Mouse (Mus musculus): ENCODE data around the gene Prkag2. TPM values are rescaled to one million over a fixed set of nuclear protein-coding genes. Genes with fewer than 3 reads are reported as not detected.

Prkag2 gene
- polyA plus RNA-seq, 1 experiment: 18.0 TPM

DNA sequence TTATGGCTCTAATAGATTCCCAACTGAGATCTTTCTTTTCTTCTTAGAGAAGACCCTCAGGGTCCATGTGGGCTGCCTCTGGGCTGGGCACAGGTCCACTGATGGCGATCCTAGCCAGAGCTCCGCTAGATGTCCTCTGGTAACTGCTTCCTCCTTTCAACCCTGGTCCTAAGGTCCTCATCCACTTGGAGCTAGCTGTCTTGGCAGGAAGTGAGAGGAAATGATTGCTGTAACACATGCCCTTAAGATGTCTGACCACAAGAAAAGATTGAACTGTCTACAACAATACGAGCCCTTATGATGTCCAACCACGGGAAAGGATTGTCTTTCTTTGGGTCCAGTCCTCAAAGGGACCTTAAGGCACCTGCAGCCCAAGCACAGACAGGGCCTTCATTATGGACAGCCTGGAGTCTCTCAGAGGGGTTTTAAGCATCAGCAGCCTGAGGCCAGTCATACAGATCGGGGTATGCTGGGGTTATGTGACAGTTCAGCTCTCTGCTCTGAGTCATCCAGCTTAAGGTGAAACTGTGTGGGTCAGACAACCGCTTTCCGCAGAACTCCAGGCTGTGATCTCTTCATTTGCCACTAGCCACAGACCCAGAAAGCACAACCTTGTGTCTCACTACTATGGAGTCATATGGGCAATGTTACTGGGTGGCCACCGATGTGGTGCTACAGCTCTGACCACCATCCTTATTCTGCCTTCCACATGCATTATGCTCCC, 129.7 kb downstream of the Prkag2 start:
- H3K4me3 ChIP-seq (replicated peaks; ENCODE audit: extremely low read depth, low read depth, low read length): no peak overlapping the region
- TF ChIP-seq POLR2A (IDR thresholded peaks at IDR 0.05; ENCODE audit: borderline replicate concordance, extremely low read depth, low read depth, low read length): no peak
- no peak for TF ChIP-seq CTCF (IDR thresholded peaks at IDR 0.05; ENCODE audit: insufficient read depth, low read length)
- WGBS: 82% methylated on average over 8 of the region's 8 CpGs
- H3K4me1 ChIP-seq (ENCODE audit: control insufficient read depth, insufficient read depth, low read length): peaks cover 5% of the 10 kb centered on the region; the same call in 1 of the 2 replicates
- DNase-seq: no peak

DNA sequence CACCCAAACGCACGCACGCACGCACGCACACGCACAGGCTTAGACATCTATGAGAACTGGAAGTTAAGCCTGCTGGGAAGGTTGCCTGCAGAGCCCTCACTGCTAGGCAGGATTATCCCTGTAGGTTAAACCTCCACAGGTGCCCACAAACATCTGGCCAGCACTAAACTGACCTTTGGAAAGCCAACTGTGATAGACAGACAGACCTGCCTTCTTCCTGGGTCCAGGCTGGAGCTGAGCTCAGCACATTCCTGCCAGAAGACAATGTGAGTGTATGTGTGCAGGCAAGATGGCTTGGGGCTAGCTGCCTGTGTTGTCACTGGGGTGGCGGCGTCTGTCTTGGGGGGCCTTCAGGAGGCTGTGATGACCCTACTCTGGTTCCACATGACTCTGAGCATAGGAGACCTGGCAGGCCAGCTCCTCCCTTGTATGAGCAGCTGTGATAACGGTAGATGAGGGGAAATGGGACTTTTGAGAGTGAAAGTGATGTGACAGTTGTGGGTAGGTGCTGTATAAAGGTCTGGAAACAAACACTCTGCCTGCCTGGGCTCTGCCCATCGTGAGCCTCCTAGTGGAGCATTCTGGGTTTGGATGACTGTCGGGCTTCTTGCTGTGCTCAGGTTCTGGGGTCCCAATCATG, 131.1 kb downstream of the Prkag2 start:
- TF ChIP-seq CTCF (IDR thresholded peaks at IDR 0.05; ENCODE audit: insufficient read depth, low read length) (no peak), POLR2A (IDR thresholded peaks at IDR 0.05; ENCODE audit: borderline replicate concordance, extremely low read depth, low read depth, low read length) (no peak)
- WGBS: 51% methylated on average over 11 of the region's 11 CpGs
- no peak overlapping the region for H3K4me3 ChIP-seq (replicated peaks; ENCODE audit: extremely low read depth, low read depth, low read length)
- DNase-seq: no peak
- peaks cover 5% of the 10 kb centered on the region; the same call in 1 of the 2 replicates for H3K4me1 ChIP-seq (ENCODE audit: control insufficient read depth, insufficient read depth, low read length)

DNA sequence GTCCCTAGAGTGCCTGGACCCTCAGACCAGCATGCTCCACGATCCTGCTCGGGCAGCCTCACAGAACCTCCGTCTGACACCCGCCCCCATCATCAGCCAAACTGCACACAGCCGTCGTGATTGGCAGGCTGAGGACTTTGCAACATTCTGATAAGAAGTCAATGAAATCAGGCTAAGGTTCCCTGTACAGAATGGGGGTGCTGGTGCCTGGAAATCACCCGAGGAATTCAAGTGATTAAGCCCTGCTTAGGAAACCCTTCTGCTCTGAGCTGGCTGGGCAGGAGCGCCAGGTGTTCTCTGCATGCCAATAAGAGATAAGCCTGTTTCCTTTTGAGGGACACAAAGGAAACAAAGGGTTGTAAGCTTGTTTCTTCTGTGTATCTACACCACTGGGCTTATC, 131.7 kb downstream of the Prkag2 start:
- Histone ChIP-seq H3K4me3 (replicated peaks; ENCODE audit: extremely low read depth, low read depth, low read length) (no peak overlapping the region), H3K4me1 (ENCODE audit: control insufficient read depth, insufficient read depth, low read length) (peaks cover 3% of the 10 kb centered on the region; the same call in 1 of the 2 replicates)
- no peak for DNase-seq
- 22% methylated on average over 8 of the region's 8 CpGs for WGBS
- TF ChIP-seq CTCF (IDR thresholded peaks at IDR 0.05; ENCODE audit: insufficient read depth, low read length) (no peak), POLR2A (IDR thresholded peaks at IDR 0.05; ENCODE audit: borderline replicate concordance, extremely low read depth, low read depth, low read length) (no peak)

DNA sequence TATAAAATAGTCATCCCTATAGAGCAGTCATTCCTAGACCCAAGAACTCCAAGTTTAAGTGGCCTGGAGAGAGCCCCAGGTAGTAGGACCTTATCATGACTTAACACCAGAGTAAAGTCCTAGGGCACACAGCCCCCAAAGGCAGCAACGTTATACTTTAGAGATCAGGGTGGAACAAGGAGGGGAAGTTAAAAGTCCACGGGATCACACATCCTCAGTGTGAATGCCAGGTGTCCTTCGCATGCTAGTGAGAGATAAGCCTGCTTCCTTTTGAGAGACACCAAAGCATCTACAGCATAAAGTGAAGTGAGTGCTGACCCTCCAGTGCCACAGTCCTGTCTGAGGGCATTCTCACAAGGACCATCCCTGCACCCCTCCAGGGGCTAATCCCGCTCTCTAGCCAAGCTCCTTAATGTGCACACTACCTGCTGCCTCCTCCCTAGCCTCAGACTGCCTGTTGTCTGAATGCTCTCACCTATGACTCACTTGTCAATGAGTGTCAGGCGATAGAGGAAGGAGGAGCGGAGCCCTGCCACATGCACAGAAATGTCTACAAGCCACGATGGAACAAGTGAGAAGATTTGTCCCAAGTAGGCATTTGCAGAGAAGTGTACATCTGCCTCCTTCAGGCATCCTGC, 132.4 kb downstream of the Prkag2 start:
- DNase-seq: no peak
- Histone ChIP-seq H3K4me3 (replicated peaks; ENCODE audit: extremely low read depth, low read depth, low read length) (no peak overlapping the region), H3K4me1 (ENCODE audit: control insufficient read depth, insufficient read depth, low read length) (no peaks in the 10 kb centered on the region; the same call in 1 of the 2 replicates)
- TF ChIP-seq CTCF (IDR thresholded peaks at IDR 0.05; ENCODE audit: insufficient read depth, low read length) (no peak), POLR2A (IDR thresholded peaks at IDR 0.05; ENCODE audit: borderline replicate concordance, extremely low read depth, low read depth, low read length) (no peak)
- 52% methylated on average over 7 of the region's 7 CpGs for WGBS

- no peaks in the 10 kb centered on the region for H3K4me1 ChIP-seq (ENCODE audit: control insufficient read depth, insufficient read depth, low read length)
- 42% methylated on average over 4 of the region's 4 CpGs for WGBS
- H3K4me3 ChIP-seq (replicated peaks; ENCODE audit: extremely low read depth, low read depth, low read length): no peak overlapping the region
- DNase-seq: peak; percentile 38
- no peak for TF ChIP-seq CTCF (IDR thresholded peaks at IDR 0.05; ENCODE audit: insufficient read depth, low read length)
- no peak for TF ChIP-seq POLR2A (IDR thresholded peaks at IDR 0.05; ENCODE audit: borderline replicate concordance, extremely low read depth, low read depth, low read length)
Measured at GRCm38 (mm10) chr5:24963776-24964175, 136.7 kb downstream of the Prkag2 start.

GRCm38 (mm10) chr5:24960791-24961190, 139.7 kb downstream of the Prkag2 start:
- WGBS: 83% methylated on average over 5 of the region's 5 CpGs
- no peak for DNase-seq
- no peak overlapping the region for H3K4me3 ChIP-seq (replicated peaks; ENCODE audit: extremely low read depth, low read depth, low read length)
- no peaks in the 10 kb centered on the region for H3K4me1 ChIP-seq (ENCODE audit: control insufficient read depth, insufficient read depth, low read length)
- TF ChIP-seq POLR2A (IDR thresholded peaks at IDR 0.05; ENCODE audit: borderline replicate concordance, extremely low read depth, low read depth, low read length): no peak
- TF ChIP-seq CTCF (IDR thresholded peaks at IDR 0.05; ENCODE audit: insufficient read depth, low read length): no peak

DNA sequence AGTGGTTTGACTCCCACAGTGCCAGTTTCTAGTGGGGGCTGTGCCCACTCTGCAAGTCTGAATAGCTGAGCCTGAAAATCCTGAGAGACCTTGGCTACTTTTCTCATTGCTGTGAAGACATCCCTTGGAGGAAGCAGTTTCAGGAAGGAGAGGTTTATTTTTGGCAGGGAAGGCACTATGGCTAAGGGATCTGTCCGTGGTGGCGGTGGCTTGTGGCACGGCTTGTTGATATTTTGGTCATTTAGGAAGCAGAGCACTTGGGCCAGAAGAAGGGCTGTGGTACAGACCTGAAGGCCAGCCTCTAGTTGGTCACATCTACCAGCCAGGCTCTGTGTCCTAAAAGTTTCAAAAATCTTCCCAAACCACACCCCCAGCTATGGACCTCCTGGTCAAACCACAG, 140.7 kb downstream of the Prkag2 start:
- TF ChIP-seq CTCF (IDR thresholded peaks at IDR 0.05; ENCODE audit: insufficient read depth, low read length) (no peak), POLR2A (IDR thresholded peaks at IDR 0.05; ENCODE audit: borderline replicate concordance, extremely low read depth, low read depth, low read length) (no peak)
- no peak for DNase-seq
- Histone ChIP-seq H3K4me3 (replicated peaks; ENCODE audit: extremely low read depth, low read depth, low read length) (no peak overlapping the region), H3K4me1 (ENCODE audit: control insufficient read depth, insufficient read depth, low read length) (no peaks in the 10 kb centered on the region)
- WGBS: 59% methylated on average over 3 of the region's 3 CpGs

GRCm38 (mm10) chr5:24958596-24958995, 141.8 kb downstream of the Prkag2 start:
- 88% methylated on average over 5 of the region's 5 CpGs for WGBS
- no peak for DNase-seq
- H3K4me1 ChIP-seq (ENCODE audit: control insufficient read depth, insufficient read depth, low read length): no peaks in the 10 kb centered on the region
- no peak overlapping the region for H3K4me3 ChIP-seq (replicated peaks; ENCODE audit: extremely low read depth, low read depth, low read length)
- TF ChIP-seq CTCF (IDR thresholded peaks at IDR 0.05; ENCODE audit: insufficient read depth, low read length): no peak
- TF ChIP-seq POLR2A (IDR thresholded peaks at IDR 0.05; ENCODE audit: borderline replicate concordance, extremely low read depth, low read depth, low read length): no peak

GRCm38 (mm10) chr5:24956891-24957290, 143.6 kb downstream of the Prkag2 start:
- H3K4me3 ChIP-seq (replicated peaks; ENCODE audit: extremely low read depth, low read depth, low read length): no peak overlapping the region
- 88% methylated on average over 7 of the region's 7 CpGs for WGBS
- no peaks in the 10 kb centered on the region for H3K4me1 ChIP-seq (ENCODE audit: control insufficient read depth, insufficient read depth, low read length)
- no peak for DNase-seq
- no peak for TF ChIP-seq CTCF (IDR thresholded peaks at IDR 0.05; ENCODE audit: insufficient read depth, low read length)
- TF ChIP-seq POLR2A (IDR thresholded peaks at IDR 0.05; ENCODE audit: borderline replicate concordance, extremely low read depth, low read depth, low read length): no peak
